Mouse (Mus musculus) midbrain, embryonic 14.5 days (tissue): ENCODE measurements around the gene Clic5. TPM values are rescaled to one million over a fixed set of nuclear protein-coding genes. Genes with fewer than 3 reads are reported as not detected.

Source experiments
- ATAC-seq: fragments of 200-750 bp; cut with Nextera tagmentation; 2 replicates; pipeline ENCODE4 v1.8.0; 2017; ENCODE audit warnings: moderate number of reproducible peaks, moderate library complexity; ENCODE audit not compliant: low FRiP score, low TSS enrichment
- DNase-seq: peaks from one replicate; pipeline ENCODE4 v3.0.0-alpha.2; 2015
- H3K27ac ChIP-seq: fragments of 300-500 bp; sonication (generic); replicated peaks from 2 replicates; pipeline ENCODE4 v1.5.1; 2014; ENCODE audit warnings: mild to moderate bottlenecking, low read depth, low read length, moderate library complexity
- H3K27me3 ChIP-seq: fragments of 300-500 bp; sonication (generic); 2 replicates; pipeline ENCODE4 v1.6.1; 2014; ENCODE audit warnings: low read length, control low read depth, mixed read lengths; ENCODE audit not compliant: control insufficient read depth, insufficient read depth
- H3K36me3 ChIP-seq: fragments of 300-500 bp; sonication (generic); 2 replicates; pipeline ENCODE4 v1.6.1; 2014; ENCODE audit warnings: low read length, control low read depth; ENCODE audit not compliant: control insufficient read depth, insufficient read depth
- H3K4me1 ChIP-seq: fragments of 300-500 bp; sonication (generic); 2 replicates; pipeline ENCODE4 v1.6.1; 2014; ENCODE audit warnings: mild to moderate bottlenecking, antibody characterized with exemption, low read length, control low read depth; ENCODE audit not compliant: control insufficient read depth, insufficient read depth
- H3K4me2 ChIP-seq: fragments of 300-500 bp; sonication (generic); 2 replicates; pipeline ENCODE4 v1.6.1; 2014; ENCODE audit warnings: mild to moderate bottlenecking, low read length, moderate library complexity
- H3K4me3 ChIP-seq: fragments of 300-500 bp; sonication (generic); replicated peaks from 2 replicates; pipeline ENCODE4 v1.5.1; 2014; ENCODE audit warnings: low read depth, low read length
- H3K9ac ChIP-seq: fragments of 300-500 bp; sonication (generic); replicated peaks from 2 replicates; pipeline ENCODE4 v1.6.1; 2014; ENCODE audit warnings: mild to moderate bottlenecking, low read length, moderate library complexity
- H3K9me3 ChIP-seq: fragments of 300-500 bp; sonication (generic); 2 replicates; pipeline ENCODE4 v1.6.1; 2016; ENCODE audit warnings: low read length, control low read depth, mixed read lengths; ENCODE audit not compliant: control insufficient read depth
- WGBS: fragments of 180-500 bp; shearing (Covaris S2); extraction: QIAGEN DNeasy Blood & Tissue Kit; methylation state at CpG from one replicate; pipeline ENCODE4 v1.1.7; 2014; 5-methylcytosine and 5-hydroxymethylcytosine counted together
- polyA plus RNA-seq: library from polyadenylated mRNA; unstranded; fragments of >200 nt; fragmentation: Nextera tagmentation; extraction: Ambion mirVana; gene quantifications from 2 replicates; pipeline ENCODE4 v1.2.1, GENCODE M21; 2014

Clic5 gene
- polyA plus RNA-seq: 0.28 and 0.71 TPM in 2 replicates

DNA sequence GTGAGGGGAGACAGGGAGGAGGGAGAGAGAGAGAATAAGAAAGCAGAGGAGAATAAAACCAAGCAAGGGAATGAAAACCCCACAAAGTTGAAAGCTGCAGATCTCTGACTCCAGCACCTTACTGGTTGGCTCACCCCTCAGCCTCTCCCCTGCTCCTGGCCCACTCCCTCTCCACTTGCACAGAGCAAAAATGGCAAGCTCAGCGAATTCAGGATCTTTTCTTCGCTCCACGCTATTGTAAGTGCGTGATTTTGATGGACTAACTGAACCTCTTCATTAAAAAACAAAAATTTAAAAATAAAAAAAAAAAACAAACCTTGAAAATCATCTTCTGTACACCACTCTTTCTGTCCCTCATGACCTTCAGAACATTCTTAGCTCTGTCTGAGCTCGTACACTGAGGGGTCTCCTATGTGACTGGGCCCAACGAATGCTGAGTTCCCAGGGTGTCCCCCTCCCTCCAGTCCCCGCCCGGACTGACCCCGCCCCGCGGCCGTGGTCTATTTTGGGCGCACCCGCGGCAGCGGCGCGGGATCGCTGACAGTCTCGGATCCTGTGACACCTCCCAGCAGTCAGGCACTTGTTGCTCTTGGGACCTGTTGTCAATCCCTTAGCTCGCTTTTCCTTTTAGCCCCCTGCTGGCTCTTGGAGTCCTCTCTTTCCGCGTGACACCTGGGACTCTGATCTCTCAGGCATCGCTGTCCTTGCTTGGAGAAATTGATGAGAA is at the start of gene Clic5:
Gene Clic5 (plus strand): TSS at position 543 of the 727 bp plus-strand sequence.
- Histone ChIP-seq H3K4me3 (peak within 1 kb of the TSS; percentile 32), H3K4me1 (peaks cover 8% of the 10 kb centered on the region), H3K36me3 (no peaks in the 10 kb centered on the region), H3K9ac (peak within 1 kb of the TSS; percentile 34; the same call in 1 of the 2 replicates), H3K9me3 (no peaks in the 10 kb centered on the region), H3K27me3 (peaks cover 13% of the 10 kb centered on the region), H3K4me2 (peak within 1 kb of the TSS; percentile 73), H3K27ac (no peak within 1 kb of the TSS)
- no peak; the same call in 1 of the 2 replicates for ATAC-seq
- WGBS: 3% methylated on average over 24 of the region's 24 CpGs
- peak; percentile 72 for DNase-seq

DNA sequence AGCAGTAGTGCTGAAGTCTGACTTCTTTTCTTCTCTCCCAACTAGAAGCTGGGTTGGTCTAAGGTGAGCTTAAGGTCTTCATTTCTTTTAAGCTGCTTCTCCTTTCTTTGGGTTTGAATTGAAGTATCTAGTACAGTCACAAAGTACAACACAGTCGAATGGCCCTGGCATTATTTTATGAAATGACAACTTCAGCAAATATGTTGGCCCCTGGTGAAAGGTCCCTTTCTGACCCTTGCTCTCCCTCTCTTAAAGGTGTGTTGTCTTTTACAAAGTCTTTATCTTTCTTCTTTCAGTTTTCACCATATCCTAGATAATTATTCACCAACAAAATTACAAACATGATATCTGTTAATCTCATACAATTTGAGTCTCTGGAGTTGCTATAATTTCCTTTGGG is 42.6 kb upstream of the Clic5 start:
- Histone ChIP-seq H3K4me1 (no peaks in the 10 kb centered on the region), H3K27ac (no peak overlapping the region), H3K36me3 (no peaks in the 10 kb centered on the region), H3K4me2 (no peak overlapping the region), H3K9me3 (no peaks in the 10 kb centered on the region), H3K4me3 (no peak overlapping the region), H3K27me3 (no peaks in the 10 kb centered on the region), H3K9ac (no peak overlapping the region)
- no peak for ATAC-seq
- 85% methylated on average over 1 of the region's 1 CpGs for WGBS
- no peak for DNase-seq

DNA sequence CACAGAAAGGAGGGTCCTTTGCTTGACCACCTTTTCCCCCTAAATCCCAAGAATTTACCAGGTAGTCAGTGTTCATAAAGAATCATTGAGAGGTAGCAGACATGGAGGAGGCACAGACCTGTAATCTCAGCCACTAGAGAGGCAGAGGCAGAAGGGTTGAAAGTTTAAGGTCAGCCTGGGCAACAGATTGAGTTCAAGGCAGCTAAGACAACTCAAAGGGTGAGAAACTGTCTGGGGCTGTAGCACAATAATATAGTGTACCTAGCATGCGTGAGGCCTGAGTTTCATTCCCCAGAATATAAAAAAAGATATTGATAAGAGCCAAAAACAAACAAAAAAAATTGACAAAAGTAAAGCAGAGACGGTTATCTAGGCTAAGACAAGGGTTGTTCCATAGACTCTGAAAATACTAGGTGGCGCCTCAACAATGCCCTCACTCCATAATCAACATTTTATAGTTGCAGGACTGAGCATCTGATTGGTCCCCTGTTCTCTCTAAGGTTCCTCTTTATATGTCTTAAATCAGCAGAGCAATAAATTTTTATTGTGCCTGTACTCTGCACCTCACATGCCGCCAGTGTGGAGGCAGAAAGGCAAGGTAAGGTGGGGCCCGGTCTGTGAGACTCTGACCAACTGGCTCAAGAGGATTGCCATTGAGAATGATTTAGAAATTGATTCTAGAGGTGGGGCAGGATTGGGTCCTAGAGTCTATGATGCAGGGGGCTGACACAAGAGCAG is 40.1 kb upstream of the Clic5 start:
- WGBS: 93% methylated on average over 5 of the region's 5 CpGs
- DNase-seq (no peak), ATAC-seq (no peak)
- Histone ChIP-seq H3K27ac (no peak overlapping the region), H3K27me3 (no peaks in the 10 kb centered on the region), H3K36me3 (no peaks in the 10 kb centered on the region), H3K4me2 (no peak overlapping the region), H3K4me3 (no peak overlapping the region), H3K4me1 (no peaks in the 10 kb centered on the region), H3K9me3 (no peaks in the 10 kb centered on the region), H3K9ac (no peak overlapping the region)

DNA sequence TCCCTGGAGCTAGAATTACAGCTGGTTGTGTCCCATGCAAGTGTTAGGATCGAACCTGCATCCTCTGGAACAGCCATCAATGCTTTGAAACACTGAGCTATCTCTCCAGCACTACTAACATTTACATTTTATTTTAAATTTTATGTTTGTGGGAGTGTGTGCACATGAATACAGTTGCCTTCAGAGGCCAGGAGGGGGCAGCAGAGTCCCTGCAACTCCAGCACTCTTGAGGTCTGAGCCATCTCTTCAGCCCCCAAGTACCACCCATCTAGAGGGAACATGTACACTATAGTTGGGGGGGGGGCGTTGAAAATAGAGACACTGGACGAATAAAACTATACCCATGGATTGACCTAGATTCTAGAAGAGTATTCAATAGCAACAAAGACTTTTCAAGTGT is 37.3 kb upstream of the Clic5 start:
- Histone ChIP-seq H3K27me3 (no peaks in the 10 kb centered on the region), H3K27ac (no peak overlapping the region), H3K4me2 (no peak overlapping the region), H3K9ac (no peak overlapping the region), H3K36me3 (no peaks in the 10 kb centered on the region), H3K4me1 (no peaks in the 10 kb centered on the region), H3K4me3 (no peak overlapping the region), H3K9me3 (no peaks in the 10 kb centered on the region)
- DNase-seq (peak; percentile 19), ATAC-seq (no peak)
- 72% methylated on average over 3 of the region's 3 CpGs for WGBS

DNA sequence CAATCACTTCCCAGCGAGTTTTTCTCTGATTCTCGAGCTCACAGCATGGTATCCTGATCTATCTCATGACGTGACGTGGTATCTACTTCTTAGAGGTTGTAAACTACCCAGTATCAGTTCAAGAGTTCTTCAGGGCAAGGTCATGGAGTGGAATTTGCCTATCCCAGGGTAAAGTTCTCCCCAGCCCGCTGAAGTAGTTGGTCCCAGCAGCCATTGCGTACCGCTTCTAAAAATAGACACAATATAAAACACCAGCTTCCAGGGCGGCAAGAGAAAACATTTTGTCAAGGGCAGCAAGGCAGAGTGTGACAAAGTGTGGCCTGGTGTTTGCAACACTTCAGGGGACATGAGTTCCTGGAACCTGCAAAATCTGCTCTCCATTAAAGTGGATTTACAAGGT is 36.5 kb upstream of the Clic5 start:
- Histone ChIP-seq H3K4me3 (no peak overlapping the region), H3K27me3 (no peaks in the 10 kb centered on the region), H3K9ac (no peak overlapping the region), H3K36me3 (no peaks in the 10 kb centered on the region), H3K27ac (no peak overlapping the region), H3K4me2 (no peak overlapping the region), H3K9me3 (no peaks in the 10 kb centered on the region), H3K4me1 (no peaks in the 10 kb centered on the region)
- 90% methylated on average over 8 of the region's 8 CpGs for WGBS
- ATAC-seq (no peak), DNase-seq (no peak)

DNA sequence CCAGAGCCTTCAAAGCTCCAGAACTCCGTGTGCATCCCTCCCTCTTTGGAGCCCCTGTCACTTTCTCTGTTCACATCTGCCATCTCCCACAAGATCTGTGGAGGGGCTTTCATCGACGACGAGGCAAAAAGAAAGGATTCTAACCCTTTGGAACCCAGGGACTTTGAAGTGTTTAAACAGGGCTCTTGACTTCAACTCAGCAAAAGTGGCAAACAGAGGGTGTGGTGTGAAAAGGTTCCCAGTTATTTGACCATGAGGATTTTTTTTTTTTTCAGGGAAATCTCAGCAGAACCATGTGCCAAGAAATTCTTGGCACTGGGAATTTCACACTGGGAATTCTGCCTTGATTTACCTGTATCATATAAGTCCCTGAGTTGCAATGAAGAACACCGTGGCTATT is 34.5 kb upstream of the Clic5 start:
- Histone ChIP-seq H3K27me3 (no peaks in the 10 kb centered on the region), H3K4me3 (no peak overlapping the region), H3K9ac (no peak overlapping the region), H3K27ac (no peak overlapping the region), H3K4me1 (no peaks in the 10 kb centered on the region), H3K9me3 (no peaks in the 10 kb centered on the region), H3K36me3 (no peaks in the 10 kb centered on the region), H3K4me2 (no peak overlapping the region)
- DNase-seq: no peak
- 36% methylated on average over 5 of the region's 5 CpGs for WGBS
- ATAC-seq: no peak

DNA sequence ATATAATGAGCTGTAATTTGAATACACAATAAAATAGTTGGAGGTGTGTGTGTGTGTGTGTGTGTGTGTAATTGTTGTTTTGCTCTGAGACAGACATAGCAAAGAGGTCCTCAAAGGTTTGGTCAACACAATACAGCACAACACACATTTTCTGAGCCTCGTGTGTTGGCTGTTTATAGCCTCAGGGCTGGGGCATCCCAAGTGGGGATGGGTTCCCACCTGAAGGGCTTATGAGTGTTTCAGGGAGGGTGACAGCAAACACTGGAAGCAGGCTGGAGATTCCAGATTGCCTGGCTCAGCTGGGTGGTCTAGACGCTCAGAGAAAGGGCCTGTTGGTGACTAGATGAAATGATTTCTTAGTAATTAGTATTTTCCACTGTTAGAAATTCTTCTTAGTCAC is 33.2 kb upstream of the Clic5 start:
- H3K27me3 ChIP-seq: no peaks in the 10 kb centered on the region

DNA sequence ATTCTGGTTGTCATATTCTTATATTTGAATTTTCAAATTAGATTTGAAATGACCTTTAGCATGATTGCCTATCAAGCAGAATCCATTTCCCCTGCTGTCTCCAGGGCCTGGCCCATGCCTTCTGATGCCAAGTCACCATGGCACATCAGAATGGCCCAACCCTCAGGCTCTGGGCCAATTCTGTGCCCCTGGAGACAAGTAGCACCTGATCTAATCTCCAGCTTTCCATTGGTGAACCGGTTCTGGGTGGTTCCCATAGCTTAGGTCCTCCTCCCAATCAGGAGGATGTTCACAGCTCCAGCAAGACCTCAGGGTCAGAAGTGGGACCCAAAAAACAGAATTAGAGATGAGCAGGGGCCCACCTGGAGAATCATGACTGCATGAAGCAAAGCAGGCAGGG is 30.2 kb upstream of the Clic5 start:
- H3K9ac ChIP-seq: no peak overlapping the region
- no peaks in the 10 kb centered on the region for H3K9me3 ChIP-seq
- H3K4me3 ChIP-seq: no peak overlapping the region
- H3K27ac ChIP-seq: no peak overlapping the region
- ATAC-seq (no peak), DNase-seq (no peak)
- no peak overlapping the region for H3K4me2 ChIP-seq
- H3K4me1 ChIP-seq: no peaks in the 10 kb centered on the region
- no peaks in the 10 kb centered on the region for H3K36me3 ChIP-seq
- no peaks in the 10 kb centered on the region for H3K27me3 ChIP-seq
- WGBS: 70% methylated on average over 1 of the region's 1 CpGs

More for the DNA sequence above, 33.2 kb upstream of the Clic5 start:
- H3K4me3 ChIP-seq: no peak overlapping the region
- H3K9me3 ChIP-seq: no peaks in the 10 kb centered on the region
- H3K4me1 ChIP-seq: no peaks in the 10 kb centered on the region
- no peak overlapping the region for H3K27ac ChIP-seq
- no peak overlapping the region for H3K9ac ChIP-seq
- H3K36me3 ChIP-seq: no peaks in the 10 kb centered on the region
- no peak overlapping the region for H3K4me2 ChIP-seq
- no peak for DNase-seq
- WGBS: 89% methylated on average over 2 of the region's 2 CpGs
- no peak for ATAC-seq

DNA sequence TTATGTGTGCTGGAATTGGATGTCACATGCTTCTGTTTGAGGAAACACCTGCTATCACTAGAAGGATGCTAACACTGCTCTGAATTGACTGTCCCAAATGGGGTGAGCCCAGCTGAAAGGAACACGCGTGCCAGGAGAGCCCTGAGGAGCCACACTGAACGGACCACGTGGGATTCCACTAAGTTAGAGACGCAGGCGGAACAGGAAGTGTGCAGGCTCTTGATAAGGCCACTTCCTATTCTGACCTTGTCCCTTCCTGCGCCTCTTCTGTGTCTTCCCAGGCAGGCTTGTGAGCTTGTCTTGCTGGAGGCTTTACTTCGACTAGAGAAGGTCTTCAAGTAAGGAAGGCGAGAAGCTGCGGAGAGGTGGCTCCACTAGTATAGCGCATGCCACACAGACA is 27.9 kb upstream of the Clic5 start:
- no peaks in the 10 kb centered on the region for H3K36me3 ChIP-seq
- no peak for DNase-seq
- no peaks in the 10 kb centered on the region for H3K4me1 ChIP-seq
- no peak overlapping the region for H3K9ac ChIP-seq
- no peak overlapping the region for H3K4me3 ChIP-seq
- 92% methylated on average over 11 of the region's 11 CpGs for WGBS
- no peaks in the 10 kb centered on the region for H3K9me3 ChIP-seq
- no peak overlapping the region for H3K27ac ChIP-seq
- ATAC-seq: no peak
- H3K27me3 ChIP-seq: no peaks in the 10 kb centered on the region
- H3K4me2 ChIP-seq: no peak overlapping the region
